Mouse (Mus musculus) liver, embryonic 14.5 days (tissue): ENCODE measurements around the gene Lrrc66.

Experiments
- CTCF ChIP-seq: IDR thresholded peaks from 2 replicates; pipeline ENCODE4 v1.5.1; 2016; ENCODE audit warnings: antibody characterized with exemption, low read depth, control low read depth
- EP300 ChIP-seq: IDR thresholded peaks from 2 replicates; pipeline ENCODE4 v1.6.1; 2016; ENCODE audit warnings: antibody characterized with exemption, low read depth

DNA sequence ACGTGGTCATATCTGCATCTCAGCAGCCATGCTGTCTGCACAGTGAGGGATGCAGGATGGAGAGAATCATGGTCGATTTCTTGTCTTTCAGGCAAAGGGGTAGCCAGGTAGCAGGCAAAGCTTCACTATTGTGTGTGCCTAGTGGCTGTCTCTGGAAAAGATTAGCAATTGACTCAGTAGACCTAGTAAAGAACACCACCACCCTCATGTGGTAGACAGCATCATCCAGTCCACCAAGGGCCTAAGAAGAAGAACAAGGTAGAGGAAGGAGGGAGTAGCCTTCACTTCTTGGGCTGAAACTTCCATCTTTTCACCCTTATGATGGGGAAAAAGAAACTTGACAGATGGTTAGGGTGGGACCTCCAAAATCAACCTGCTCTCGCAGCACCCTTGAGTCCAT is 29.5 kb downstream of the Lrrc66 start:
- TF ChIP-seq CTCF (no peak), EP300 (no peak)
